Mouse (Mus musculus): Measurements from ENCODE around the gene Cmtm5.
"Not testable (repeated sequence)": the region's sequence is repeated elsewhere in the genome, so short reads cannot be mapped to it uniquely, and the experiment has no call there.

Gene Cmtm5

GRCm38 (mm10) chr14:54932645-54933150, 3.4 kb upstream of the Cmtm5 start, which contains the start of gene Il25:
Gene Il25, plus strand, starts transcription at chr14:54932695.
- DNase-seq (ENCODE audit: low spot score in 2 of 2) = no peak

- no peak for DNase-seq (ENCODE audit: low spot score in 2 of 2)
These were observed 735 bp downstream of the Cmtm5 start for GRCm38 (mm10) chr14:54936831-54937160.

GRCm38 (mm10) chr14:54937361-54938182, 1.5 kb downstream of the Cmtm5 start:
- DNase-seq (ENCODE audit: low spot score in 2 of 2) = no peak

- no peak for DNase-seq (ENCODE audit: low spot score in 2 of 2)
These were observed 2.6 kb downstream of the Cmtm5 start for GRCm38 (mm10) chr14:54938431-54939219.

GRCm38 (mm10) chr14:54939434-54940175, 3.5 kb downstream of the Cmtm5 start:
- peak; percentile 41 to 55 for DNase-seq (ENCODE audit: low spot score in 2 of 2)

GRCm38 (mm10) chr14:54940176-54940530, 4.1 kb downstream of the Cmtm5 start:
- no peak for DNase-seq (ENCODE audit: low spot score in 2 of 2)

- DNase-seq (ENCODE audit: low spot score in 2 of 2) = no peak
These were observed 5.2 kb downstream of the Cmtm5 start for GRCm38 (mm10) chr14:54941024-54941978.

- DNase-seq (ENCODE audit: low spot score in 2 of 2) = no peak
These were observed 6.4 kb downstream of the Cmtm5 start for GRCm38 (mm10) chr14:54942479-54942878.

- no peak for DNase-seq (ENCODE audit: low spot score in 2 of 2)
These were observed 7.9 kb downstream of the Cmtm5 start for GRCm38 (mm10) chr14:54943971-54944370.

GRCm38 (mm10) chr14:54944939-54945338, 8.9 kb downstream of the Cmtm5 start:
- DNase-seq (ENCODE audit: low spot score in 2 of 2) = no peak

- DNase-seq (ENCODE audit: low spot score in 2 of 2) = no peak
These were observed 10.1 kb downstream of the Cmtm5 start for GRCm38 (mm10) chr14:54945975-54946704.

GRCm38 (mm10) chr14:54947008-54947407, 10.9 kb downstream of the Cmtm5 start:
- DNase-seq (ENCODE audit: low spot score in 2 of 2) = not testable (repeated sequence)

- DNase-seq (ENCODE audit: low spot score in 2 of 2) = no peak
These were observed 12.7 kb downstream of the Cmtm5 start for GRCm38 (mm10) chr14:54948781-54949180.

- no peak for DNase-seq (ENCODE audit: low spot score in 2 of 2)
These were observed 14.4 kb downstream of the Cmtm5 start for GRCm38 (mm10) chr14:54950493-54950892.

GRCm38 (mm10) chr14:54951587-54951986, 15.5 kb downstream of the Cmtm5 start:
- no peak for DNase-seq (ENCODE audit: low spot score in 2 of 2)

- no peak for DNase-seq (ENCODE audit: low spot score in 2 of 2)
These were observed 17.7 kb downstream of the Cmtm5 start for GRCm38 (mm10) chr14:54953664-54954206.

- DNase-seq (ENCODE audit: low spot score in 2 of 2) = no peak
These were observed 18.4 kb downstream of the Cmtm5 start for GRCm38 (mm10) chr14:54954474-54954873.

GRCm38 (mm10) chr14:54955481-54955880, 19.4 kb downstream of the Cmtm5 start:
- no peak for DNase-seq (ENCODE audit: low spot score in 2 of 2)

GRCm38 (mm10) chr14:54956533-54956932, 20.5 kb downstream of the Cmtm5 start:
- no peak for DNase-seq (ENCODE audit: low spot score in 2 of 2)

- DNase-seq (ENCODE audit: low spot score in 2 of 2) = no peak
These were observed 22.4 kb downstream of the Cmtm5 start for GRCm38 (mm10) chr14:54958503-54958902.
